In the genomic region with DNA sequence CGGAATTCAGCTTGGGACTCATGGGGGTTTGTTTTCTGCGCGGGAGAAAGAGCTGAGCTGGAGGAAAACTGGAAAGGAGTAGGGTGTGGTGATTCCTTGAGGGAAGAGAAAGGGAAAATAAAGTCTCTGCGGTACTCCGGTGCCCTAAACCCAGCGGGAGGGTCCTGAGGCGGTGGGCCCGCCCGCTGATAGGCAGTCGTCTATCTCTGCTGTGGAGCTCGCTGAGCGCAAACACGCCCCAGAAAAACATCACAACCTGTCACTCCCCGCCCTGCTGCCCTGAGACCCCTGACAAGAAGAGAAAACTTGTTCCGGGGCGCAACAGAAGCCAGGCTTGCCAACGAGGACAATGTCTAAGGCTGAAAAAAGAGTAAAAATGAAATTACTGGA, we compare ENCODE assay signal across 8 mouse cellular contexts. TPM values are rescaled to one million over a fixed set of nuclear protein-coding genes. Genes with fewer than 3 reads are reported as not detected.
DNase-seq lines count a peak whose midpoint lies in the region; ATAC-seq and TF ChIP-seq lines count a peak whose summit lies in the region.

No protein-coding gene starts in this region.

- TF ChIP-seq POLR2A in cerebellum, adult 2 months (IDR thresholded peaks at IDR 0.05; ENCODE audit: borderline replicate concordance, insufficient read depth, low read length), result no peak

- no peaks in the 10 kb centered on the region for H3K27me3 ChIP-seq in cerebellum, adult 2 months (ENCODE audit: control insufficient read depth, insufficient read depth, low read length)
- peaks cover 23% of the 10 kb centered on the region for H3K27me3 ChIP-seq in lung, embryonic 16.5 days (ENCODE audit: control insufficient read depth, insufficient read depth, low read depth, low read length)
- peaks cover 41% of the 10 kb centered on the region for H3K27me3 ChIP-seq in intestine, embryonic 14.5 days (replicated peaks; ENCODE audit: control insufficient read depth, insufficient read depth, low read length)
- peaks cover 9% of the 10 kb centered on the region; the same call in 1 of the 2 replicates for H3K27me3 ChIP-seq in neural tube, embryonic 12.5 days (replicated peaks)

- peak overlapping the region; percentile 17; the same call in 1 of the 2 replicates for H3K27ac ChIP-seq in cerebellum, adult 2 months (ENCODE audit: insufficient read depth, low read length)
- no peak overlapping the region for H3K27ac ChIP-seq in lung, embryonic 16.5 days (ENCODE audit: low read length)
- no peak overlapping the region for H3K27ac ChIP-seq in intestine, embryonic 14.5 days (ENCODE audit: low read depth)
- H3K27ac ChIP-seq in neural tube, embryonic 12.5 days, result no peak overlapping the region

- H3K4me1 ChIP-seq in cerebellum, adult 2 months (ENCODE audit: control insufficient read depth, insufficient read depth, low read length), result peaks cover 3% of the 10 kb centered on the region; the same call in 1 of the 2 replicates
- H3K4me1 ChIP-seq in lung, embryonic 16.5 days (replicated peaks; ENCODE audit: control insufficient read depth, insufficient read depth, low read length), result peaks cover 11% of the 10 kb centered on the region
- H3K4me1 ChIP-seq in intestine, embryonic 14.5 days (replicated peaks; ENCODE audit: control insufficient read depth, insufficient read depth, low read length), result 0 out of 2 replicates have a peak, but pooled peaks cover 3% of the 10 kb centered on the region
- H3K4me1 ChIP-seq in neural tube, embryonic 12.5 days, result peaks cover 11% of the 10 kb centered on the region

- peak overlapping the region; percentile 98 for H3K4me2 ChIP-seq in lung, embryonic 16.5 days (ENCODE audit: low read depth, low read length)
- H3K4me2 ChIP-seq in intestine, embryonic 14.5 days (ENCODE audit: low read length), result peak overlapping the region; percentile 96
- peak overlapping the region; percentile 95 for H3K4me2 ChIP-seq in neural tube, embryonic 12.5 days (replicated peaks)

- WGBS in cerebellum, adult 2 months, result under 1% methylated on average over 17 of the region's 17 CpGs
- under 1% methylated on average over 17 of the region's 17 CpGs for whole genome bisulfite sequencing in lung, embryonic 16.5 days
- under 1% methylated on average over 17 of the region's 17 CpGs for WGBS in intestine, embryonic 14.5 days
- under 1% methylated on average over 17 of the region's 17 CpGs for WGBS in neural tube, embryonic 12.5 days

- peak overlapping the region; percentile 64 for H3K4me3 ChIP-seq in cerebellum, adult 2 months (replicated peaks; ENCODE audit: insufficient read depth, low read depth, low read length)
- peak overlapping the region; percentile 63 for H3K4me3 ChIP-seq in lung, embryonic 16.5 days (ENCODE audit: low read length)
- peak overlapping the region; percentile 64 for H3K4me3 ChIP-seq in intestine, embryonic 14.5 days (ENCODE audit: low read depth, low read length)
- peak overlapping the region; percentile 78 for H3K4me3 ChIP-seq in neural tube, embryonic 12.5 days

- no peak for TF ChIP-seq CTCF in cerebellum, adult 2 months (IDR thresholded peaks at IDR 0.05; ENCODE audit: borderline replicate concordance, insufficient read depth, low read depth, low read length)

- no peak for ATAC-seq in cerebellum, adult (ENCODE audit: insufficient number of reproducible peaks, low FRiP score, low TSS enrichment)
- no peak for ATAC-seq in lung, embryonic 16.5 days (ENCODE audit: low read depth)
- ATAC-seq in intestine, embryonic 14.5 days (replicated peaks; ENCODE audit: low FRiP score, low TSS enrichment, low read depth), result no peak
- ATAC-seq in neural tube, embryonic 12.5 days (ENCODE audit: low FRiP score, low read depth), result peak; percentile 48

- H3K9me3 ChIP-seq in lung, embryonic 16.5 days (ENCODE audit: control insufficient read depth, low read length), result no peaks in the 10 kb centered on the region
- no peaks in the 10 kb centered on the region for H3K9me3 ChIP-seq in intestine, embryonic 14.5 days (ENCODE audit: control insufficient read depth, low read length)
- H3K9me3 ChIP-seq in neural tube, embryonic 12.5 days, result no peaks in the 10 kb centered on the region

- H3K9ac ChIP-seq in lung, embryonic 16.5 days (ENCODE audit: low read length), result peak overlapping the region; percentile 67; the same call in 1 of the 2 replicates
- no peak overlapping the region; the same call in 1 of the 2 replicates for H3K9ac ChIP-seq in intestine, embryonic 14.5 days (ENCODE audit: low read length)
- H3K9ac ChIP-seq in neural tube, embryonic 12.5 days, result peak overlapping the region; percentile 69

- no peak for DNase-seq in cerebellum, adult 2 months
- no peak for DNase-seq in lung, postnatal 4 days
- no peak for DNase-seq in intestine, embryonic 14.5 days (ENCODE audit: low spot score)
- no peak for DNase-seq in MN1 (ENCODE audit: low spot score)
- no peak for DNase-seq in adrenal gland, adult 8-10 months

- H3K36me3 ChIP-seq in lung, embryonic 16.5 days (ENCODE audit: control insufficient read depth, insufficient read depth, low read length), result no peaks in the 10 kb centered on the region
- H3K36me3 ChIP-seq in intestine, embryonic 14.5 days (ENCODE audit: control insufficient read depth, insufficient read depth, low read length), result no peaks in the 10 kb centered on the region
- H3K36me3 ChIP-seq in neural tube, embryonic 12.5 days, result no peaks in the 10 kb centered on the region

RNA-seq across cellular contexts. Expression of a gene that starts 1.1 kb away (rescaled TPM):
- 941 and 958 TPM in 2 replicates for polyA plus RNA-seq in cerebellum, adult 2 months (2012; rRNA removed)
- 14.6 and 18.2 TPM in 2 replicates for polyA plus RNA-seq in lung, embryonic 16.5 days (2015; fragmentation: Nextera tagmentation; extraction: Ambion mirVana)
- 84.3 and 84.9 TPM in 2 replicates for polyA plus RNA-seq in intestine, embryonic 14.5 days (2014; fragmentation: Nextera tagmentation; extraction: Ambion mirVana)
- polyA plus RNA-seq in neural tube, embryonic 12.5 days (2016; fragmentation: Nextera tagmentation; extraction: Ambion mirVana), result 999 and 1,030 TPM in 2 replicates
- 10 to 100 TPM; 29.4 to 51.8 (median 36.0) TPM for total RNA-seq in adrenal gland, adult 8-10 months (2022)

RNA-seq across cellular contexts. Expression of a gene that starts 34.0 kb away (rescaled TPM):
- 1.2 and 1.6 TPM in 2 replicates for polyA plus RNA-seq in cerebellum, adult 2 months (2012; rRNA removed)
- polyA plus RNA-seq in lung, embryonic 16.5 days (2015; fragmentation: Nextera tagmentation; extraction: Ambion mirVana), result 0.50 and 1.1 TPM in 2 replicates
- 0.22 and 0.83 TPM in 2 replicates for polyA plus RNA-seq in intestine, embryonic 14.5 days (2014; fragmentation: Nextera tagmentation; extraction: Ambion mirVana)
- polyA plus RNA-seq in neural tube, embryonic 12.5 days (2016; fragmentation: Nextera tagmentation; extraction: Ambion mirVana), result 2.9 and 4.4 TPM in 2 replicates
- 1 to 10 TPM; 1.5 to 3.3 (median 2.4) TPM for total RNA-seq in adrenal gland, adult 8-10 months (2022)

Comparison
In these comparisons a context has a peak if more than half of its experiments do, and no peak if none do; other contexts are left out.
1. RNA of a gene that starts 1.1 kb away (polyA plus RNA-seq): 999 to 1,030 TPM in neural tube, embryonic 12.5 days and 941 to 958 TPM in cerebellum, adult 2 months; 84.3 to 84.9 TPM in intestine, embryonic 14.5 days and 14.6 to 18.2 TPM in lung, embryonic 16.5 days; every median in the first group is over 10 times any median in the second.
2. Peak in every context shown above with its lines, with median percentiles within 50 percentile points of each other: H3K4me3 ChIP-seq and H3K4me2 ChIP-seq.